10 mouse cellular contexts compared by ENCODE assay signal in genomic region chr19:18615680-18616240, GRCm38 (mm10). TPM values are rescaled to one million over a fixed set of nuclear protein-coding genes. Genes with fewer than 3 reads are reported as not detected.
DNase-seq lines count a peak whose midpoint lies in the region; ATAC-seq and TF ChIP-seq lines count a peak whose summit lies in the region.
"Had no signal": no experiment of that assay in that cellular context is flagged by ENCODE, and none has a peak within 500 bp of the region (broad histone marks: within the 10 kb centered on the region; RNA-seq: fewer than 3 reads in every experiment).

No protein-coding gene starts in this region.

- no peak for TF ChIP-seq CTCF in testis, adult 2 months (IDR thresholded peaks at IDR 0.05; ENCODE audit: control insufficient read depth, insufficient read depth, insufficient replicate concordance, low read depth, low read length)
- no peak for TF ChIP-seq CTCF in stomach, postnatal 0 days (IDR thresholded peaks at IDR 0.05; ENCODE audit: low read depth)

- peak overlapping the region; percentile 36; the same call in 1 of the 2 replicates for H3K27ac ChIP-seq in testis, adult 2 months (ENCODE audit: control insufficient read depth, insufficient read depth, low read depth, low read length)
- H3K27ac ChIP-seq in stomach, postnatal 0 days (replicated peaks), result peak overlapping the region; percentile 13; the same call in 1 of the 2 replicates

- H3K9ac ChIP-seq in stomach, postnatal 0 days (ENCODE audit: low read length), result no peak overlapping the region

- WGBS in stomach, postnatal 0 days, result 58% methylated on average over 9 of the region's 9 CpGs

- H3K4me3 ChIP-seq in testis, adult 2 months (ENCODE audit: control insufficient read depth, low read depth, low read length), result no peak overlapping the region
- no peak overlapping the region for H3K4me3 ChIP-seq in stomach, postnatal 0 days (ENCODE audit: low read depth, low read length)

- H3K9me3 ChIP-seq in stomach, postnatal 0 days (ENCODE audit: control insufficient read depth, low read length), result no peaks in the 10 kb centered on the region

- DNase-seq in kidney, postnatal 10 days, result peak; percentile 21
- DNase-seq in kidney, adult 9 months, result no peak
- no peak for DNase-seq in testis, postnatal 10 days (ENCODE audit: low spot score)
- no peak for DNase-seq in stomach, postnatal 0 days (ENCODE audit: low spot score)
- DNase-seq in cerebellum, postnatal 14 days, result no peak
- DNase-seq in thymus, postnatal 10 days (ENCODE audit: low spot score in 2 of 2), result no peak
- DNase-seq: retina, postnatal 1 day; thymus, postnatal 4 days had no signal

- no peak for TF ChIP-seq EP300 in stomach, postnatal 0 days (optimal IDR thresholded peaks at IDR 0.05)

- ATAC-seq in hematopoietic stem cell, adult 5-6 weeks (replicated peaks in 1 of 2; ENCODE audit: insufficient read depth in 1 of 2, low FRiP score in 2 of 2, low TSS enrichment in 1 of 2, low read depth in 1 of 2, poor library complexity in 2 of 2, severe bottlenecking in 2 of 2), result peak; percentile 22 to 29; a peak in 3 of 4 replicates
- ATAC-seq in stomach, postnatal 0 days (ENCODE audit: low FRiP score, low TSS enrichment), result no peak

- peak overlapping the region; percentile 9 for H3K4me2 ChIP-seq in stomach, postnatal 0 days (replicated peaks; ENCODE audit: low read depth)

- TF ChIP-seq POLR2A in testis, adult 2 months (IDR thresholded peaks at IDR 0.05; ENCODE audit: control insufficient read depth, low read depth, low read length), result no peak

- H3K4me1 ChIP-seq in testis, adult 2 months (ENCODE audit: control insufficient read depth, insufficient read depth, low read length), result no peaks in the 10 kb centered on the region
- H3K4me1 ChIP-seq in stomach, postnatal 0 days (replicated peaks; ENCODE audit: control insufficient read depth, insufficient read depth), result no peaks in the 10 kb centered on the region; the same call in 1 of the 2 replicates

- no peaks in the 10 kb centered on the region for H3K27me3 ChIP-seq in testis, adult 2 months (ENCODE audit: control insufficient read depth, insufficient read depth, low read length)
- H3K27me3 ChIP-seq in stomach, postnatal 0 days (ENCODE audit: control insufficient read depth, insufficient read depth, low read length), result no peaks in the 10 kb centered on the region

- no peaks in the 10 kb centered on the region for H3K36me3 ChIP-seq in testis, adult 2 months (ENCODE audit: control insufficient read depth, insufficient read depth, low read length)
- no peaks in the 10 kb centered on the region for H3K36me3 ChIP-seq in stomach, postnatal 0 days (ENCODE audit: control insufficient read depth, insufficient read depth, low read length)

RNA-seq across cellular contexts. Expression of gene Ostf1, which starts 15.9 kb away (rescaled TPM):
- polyA plus RNA-seq in testis, adult 2 months (2012; rRNA removed), result 5.3 and 6.2 TPM in 2 replicates
- 105 and 142 TPM in 2 replicates for total RNA-seq in hematopoietic stem cell, adult 5-6 weeks (2017)
- polyA plus RNA-seq in stomach, postnatal 0 days (2015; fragmentation: Nextera tagmentation; extraction: Ambion mirVana), result 129 and 134 TPM in 2 replicates

RNA-seq across cellular contexts. Expression of gene Nmrk1, which starts 16.0 kb away (rescaled TPM):
- 7.3 and 7.6 TPM in 2 replicates for polyA plus RNA-seq in testis, adult 2 months (2012; rRNA removed)
- total RNA-seq in hematopoietic stem cell, adult 5-6 weeks (2017), result 6.4 and 13.1 TPM in 2 replicates
- polyA plus RNA-seq in stomach, postnatal 0 days (2015; fragmentation: Nextera tagmentation; extraction: Ambion mirVana), result 4.9 and 6.2 TPM in 2 replicates

RNA-seq across cellular contexts. Expression of gene Carnmt1, which starts 54.8 kb away (rescaled TPM):
- polyA plus RNA-seq in testis, adult 2 months (2012; rRNA removed), result 10.1 and 11.6 TPM in 2 replicates
- 18.9 and 32.6 TPM in 2 replicates for total RNA-seq in hematopoietic stem cell, adult 5-6 weeks (2017)
- polyA plus RNA-seq in stomach, postnatal 0 days (2015; fragmentation: Nextera tagmentation; extraction: Ambion mirVana), result 18.4 and 18.6 TPM in 2 replicates

Comparison
In these comparisons a context has a peak if more than half of its experiments do, and no peak if none do; other contexts are left out.
1. RNA of gene Ostf1, which starts 15.9 kb away (polyA plus RNA-seq): 129 to 134 TPM in stomach, postnatal 0 days; 5.3 to 6.2 TPM in testis, adult 2 months; every median in the first group is over 10 times any median in the second.